Comparison of ENCODE assay signal across 8 mouse cellular contexts in genomic region chr11:69715482-69715881, GRCm38 (mm10). TPM values are rescaled to one million over a fixed set of nuclear protein-coding genes. Genes with fewer than 3 reads are reported as not detected.
A peak's percentile ranks its signal among the peaks of the same experiment; 100 is the strongest.
DNase-seq lines count a peak whose midpoint lies in the region; TF ChIP-seq lines count a peak whose summit lies in the region.

No protein-coding gene starts in this region.

- H3K4me1 ChIP-seq in heart, adult 2 months (ENCODE audit: control insufficient read depth, insufficient read depth, low read length), result no peaks in the 10 kb centered on the region; the same call in 1 of the 2 replicates
- H3K4me1 ChIP-seq in ES-Bruce4 (ENCODE audit: control insufficient read depth, insufficient read depth, low read length), result peaks cover 6% of the 10 kb centered on the region
- peaks cover 2% of the 10 kb centered on the region; the same call in 1 of the 2 replicates for H3K4me1 ChIP-seq in cortical plate, adult 2 months (ENCODE audit: control insufficient read depth, insufficient read depth, low read length)

- H3K9ac ChIP-seq in heart, adult 2 months (ENCODE audit: low read depth, low read length), result no peak overlapping the region
- H3K9ac ChIP-seq in ES-Bruce4 (ENCODE audit: low read depth, poor library complexity, severe bottlenecking), result peak overlapping the region; percentile 58

- H3K27ac ChIP-seq in heart, adult 2 months, result no peak overlapping the region
- H3K27ac ChIP-seq in ES-Bruce4 (ENCODE audit: insufficient read depth, low read length), result peak overlapping the region; percentile 65
- H3K27ac ChIP-seq in cortical plate, adult 2 months (ENCODE audit: insufficient read depth, low read length), result no peak overlapping the region

- H3K27me3 ChIP-seq in heart, adult 2 months (ENCODE audit: control insufficient read depth, insufficient read depth, low read length), result no peaks in the 10 kb centered on the region
- H3K27me3 ChIP-seq in ES-Bruce4 (ENCODE audit: control insufficient read depth, insufficient read depth, low read length, poor library complexity, severe bottlenecking), result no peaks in the 10 kb centered on the region

- TF ChIP-seq POLR2A in heart, adult 2 months (IDR thresholded peaks at IDR 0.05; ENCODE audit: insufficient read depth, low read depth, low read length), result no peak
- TF ChIP-seq POLR2A in ES-Bruce4 (IDR thresholded peaks at IDR 0.05; ENCODE audit: insufficient read depth, low read length), result no peak
- TF ChIP-seq POLR2A in cortical plate, adult 2 months (IDR thresholded peaks at IDR 0.05; ENCODE audit: extremely low read depth, insufficient read depth, low read length), result no peak

- no peaks in the 10 kb centered on the region for H3K9me3 ChIP-seq in ES-Bruce4 (replicated peaks; ENCODE audit: control insufficient read depth, insufficient read depth, low read length, poor library complexity, severe bottlenecking)

- TF ChIP-seq EP300 in heart, adult 2 months (IDR thresholded peaks at IDR 0.05; ENCODE audit: insufficient read depth, low read depth, low read length), result no peak
- TF ChIP-seq EP300 in ES-Bruce4 (IDR thresholded peaks at IDR 0.05; ENCODE audit: insufficient read depth, low read depth, low read length), result no peak

- WGBS in heart, adult 2 months, result 58% methylated on average over 9 of the region's 9 CpGs

- intact Hi-C loops in heart, adult 2 months (cut with DNase I), result loop anchor here (2.0 kb wide), 1 partner anchor 33 kb away; the partner anchor contains the start of gene Senp3
- intact Hi-C loops in heart, postnatal 25 days (cut with DNase I), result no loop called here

- DNase-seq in heart, adult 2 months, result peak in 1 of 2 experiments; percentile 56
- no peak for DNase-seq in heart, postnatal 25 days (ENCODE audit: low spot score)
- DNase-seq in kidney, adult 9 months, result peak; percentile 77
- DNase-seq in lung, postnatal 14 days, result peak; percentile 50
- no peak for DNase-seq in layer of hippocampus, adult 11-12 months (ENCODE audit: low spot score)
- no peak for DNase-seq in thymus, adult 18-20 months

- TF ChIP-seq CTCF in heart, adult 2 months (IDR thresholded peaks at IDR 0.05), result peak; percentile 78
- TF ChIP-seq CTCF in ES-Bruce4 (IDR thresholded peaks at IDR 0.05; ENCODE audit: low read depth, low read length), result peak; percentile 96
- TF ChIP-seq CTCF in cortical plate, adult 2 months (IDR thresholded peaks at IDR 0.05; ENCODE audit: extremely low read depth, insufficient read depth, low read length), result peak; percentile 37

- no peaks in the 10 kb centered on the region for H3K36me3 ChIP-seq in heart, adult 2 months (ENCODE audit: control insufficient read depth, insufficient read depth, low read length)
- H3K36me3 ChIP-seq in ES-Bruce4 (ENCODE audit: control insufficient read depth, insufficient read depth, low read length, poor library complexity, severe bottlenecking), result no peaks in the 10 kb centered on the region

- no peaks in the 10 kb centered on the region for H3K79me2 ChIP-seq in heart, adult 2 months (replicated peaks; ENCODE audit: control insufficient read depth, insufficient read depth, low read length)

- H3K4me3 ChIP-seq in heart, adult 2 months, result no peak overlapping the region
- H3K4me3 ChIP-seq in ES-Bruce4 (ENCODE audit: low read depth, low read length), result peak overlapping the region; percentile 41
- no peak overlapping the region for H3K4me3 ChIP-seq in cortical plate, adult 2 months (ENCODE audit: insufficient read depth, low read length)

RNA-seq across cellular contexts. Expression of gene Tnfsfm13, which starts 19.6 kb away (rescaled TPM):
- total RNA-seq in heart, adult 2 months (2021), result 1 to 10 TPM; 2.8 to 3.2 TPM
- 3.7 and 4.7 TPM in 2 replicates for polyA plus RNA-seq in heart, adult 2 months (2012; rRNA removed)
- total RNA-seq in heart, postnatal 25 days (2021), result 1 to 10 TPM; 3.2 to 4.5 TPM
- polyA plus RNA-seq in ES-Bruce4 (2011; ENCODE audit: insufficient read depth, insufficient read length, low read depth, missing spikeins), result 1.9 and 3.6 TPM in 2 replicates
- polyA plus RNA-seq in cortical plate, adult 2 months (2012; rRNA removed), result 3.8 and 4.3 TPM in 2 replicates

RNA-seq across cellular contexts. Expression of gene Tnfsf12, which starts 19.8 kb away (rescaled TPM):
- total RNA-seq in heart, adult 2 months (2021), result 10 to 100 TPM; 18.4 to 21.9 TPM
- 29.2 and 32.0 TPM in 2 replicates for polyA plus RNA-seq in heart, adult 2 months (2012; rRNA removed)
- 10 to 100 TPM; 14.5 to 16.4 TPM for total RNA-seq in heart, postnatal 25 days (2021)
- 3.4 and 4.1 TPM in 2 replicates for polyA plus RNA-seq in ES-Bruce4 (2011; ENCODE audit: insufficient read depth, insufficient read length, low read depth, missing spikeins)
- polyA plus RNA-seq in cortical plate, adult 2 months (2012; rRNA removed), result 19.8 and 22.5 TPM in 2 replicates

RNA-seq across cellular contexts. Expression of gene Tnfsf13, which starts 29.9 kb away (rescaled TPM):
- 1 to 10 TPM; 1.4 to 3.2 TPM for total RNA-seq in heart, adult 2 months (2021)
- 2.9 and 4.0 TPM in 2 replicates for polyA plus RNA-seq in heart, adult 2 months (2012; rRNA removed)
- 1 to 10 TPM; 1.6 to 2.1 TPM for total RNA-seq in heart, postnatal 25 days (2021)
- polyA plus RNA-seq in ES-Bruce4 (2011; ENCODE audit: insufficient read depth, insufficient read length, low read depth, missing spikeins), result 1.3 and 2.9 TPM in 2 replicates
- 6.1 and 7.5 TPM in 2 replicates for polyA plus RNA-seq in cortical plate, adult 2 months (2012; rRNA removed)

RNA-seq across cellular contexts. Expression of gene Senp3, which starts 33.6 kb away (rescaled TPM):
- total RNA-seq in heart, adult 2 months (2021), result 10 to 100 TPM; 31.1 to 33.2 TPM
- 35.1 and 51.8 TPM in 2 replicates for polyA plus RNA-seq in heart, adult 2 months (2012; rRNA removed)
- total RNA-seq in heart, postnatal 25 days (2021), result 10 to 100 TPM; 31.7 to 33.5 TPM
- polyA plus RNA-seq in ES-Bruce4 (2011; ENCODE audit: insufficient read depth, insufficient read length, low read depth, missing spikeins), result 198 and 221 TPM in 2 replicates
- polyA plus RNA-seq in cortical plate, adult 2 months (2012; rRNA removed), result 120 and 133 TPM in 2 replicates

RNA-seq across cellular contexts. Expression of gene Polr2a, which starts 43.0 kb away (rescaled TPM):
- total RNA-seq in heart, adult 2 months (2021), result 10 to 100 TPM; 25.3 to 30.4 TPM
- 15.6 and 20.2 TPM in 2 replicates for polyA plus RNA-seq in heart, adult 2 months (2012; rRNA removed)
- total RNA-seq in heart, postnatal 25 days (2021), result 10 to 100 TPM; 28.6 to 30.4 TPM
- 102 and 103 TPM in 2 replicates for polyA plus RNA-seq in ES-Bruce4 (2011; ENCODE audit: insufficient read depth, insufficient read length, low read depth, missing spikeins)
- polyA plus RNA-seq in cortical plate, adult 2 months (2012; rRNA removed), result 21.7 and 23.2 TPM in 2 replicates

Comparison
In these comparisons a context has a peak if more than half of its experiments do, and no peak if none do; other contexts are left out.
1. DNase-seq: peak in kidney, adult 9 months (single experiment) and lung, postnatal 14 days (single experiment); none in heart, postnatal 25 days (single experiment), layer of hippocampus, adult 11-12 months (single experiment) and thymus, adult 18-20 months (0 of 2).
2. CTCF ChIP-seq: peak in every context shown above with its lines; median percentile 96 in ES-Bruce4; 78 in heart, adult 2 months; 37 in cortical plate, adult 2 months.